Mouse (Mus musculus) heart, postnatal 0 days (tissue): ENCODE results near the gene Kif26b.

ENCODE experiments used
- CTCF ChIP-seq: IDR thresholded peaks from 2 replicates; pipeline ENCODE4 v1.5.1; 2016; ENCODE audit warnings: antibody characterized with exemption, control low read depth, low read depth
- EP300 ChIP-seq: IDR thresholded peaks from 2 replicates; pipeline ENCODE4 v1.6.1; 2016; ENCODE audit warnings: antibody characterized with exemption, low read depth

DNA sequence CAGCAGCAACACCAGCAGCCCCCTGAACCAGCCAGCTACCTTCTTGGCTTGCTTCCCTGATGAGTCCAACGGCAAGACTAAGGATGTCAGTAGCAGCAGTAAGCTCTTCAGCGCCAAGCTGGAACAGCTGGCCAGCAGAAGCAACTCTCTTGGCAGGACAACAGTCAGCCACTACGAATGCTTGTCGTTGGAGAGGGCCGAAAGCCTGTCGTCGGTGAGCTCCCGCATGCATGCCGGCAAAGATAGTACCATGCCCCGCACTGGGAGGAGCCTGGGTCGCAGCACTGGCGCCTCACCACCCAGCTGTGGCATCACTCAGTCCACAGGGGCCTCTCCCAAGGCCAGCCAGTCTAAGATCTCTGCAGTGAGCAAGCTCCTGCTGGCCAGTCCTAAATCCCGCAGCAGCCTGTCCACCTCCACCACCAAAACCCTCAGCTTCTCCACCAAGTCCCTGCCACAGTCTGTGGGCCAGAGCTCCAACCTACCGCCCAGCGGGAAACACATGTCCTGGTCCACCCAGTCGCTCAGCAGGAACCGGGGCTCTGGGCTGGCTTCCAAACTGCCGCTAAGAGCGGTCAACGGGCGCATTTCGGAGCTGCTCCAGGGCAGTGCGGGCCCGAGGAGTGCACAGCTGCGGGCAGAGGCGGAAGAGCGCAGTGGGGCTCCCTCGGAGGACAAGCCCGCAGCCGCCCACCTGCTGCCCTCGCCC is 388.4 kb downstream of the Kif26b start:
- TF ChIP-seq EP300 (no peak), CTCF (no peak)
